Mouse (Mus musculus): ENCODE data around the gene Stoml1. TPM values are rescaled to one million over a fixed set of nuclear protein-coding genes. Genes with fewer than 3 reads are reported as not detected.

The Stoml1 gene
- polyA plus RNA-seq, 1 experiment from 2014 or later, result 6.7 TPM

- H3K36me3 ChIP-seq (replicated peaks; ENCODE audit: insufficient read depth, low read length), result no peaks in the 10 kb centered on the region
- peaks cover 18% of the 10 kb centered on the region for H3K4me1 ChIP-seq (ENCODE audit: insufficient read depth)
- H3K4me2 ChIP-seq (ENCODE audit: low read depth, low read length), result no peak overlapping the region
- no peak overlapping the region for H3K4me3 ChIP-seq (ENCODE audit: low read depth, low read length)
- H3K9ac ChIP-seq (replicated peaks), result no peak overlapping the region
- H3K27ac ChIP-seq (ENCODE audit: low read depth), result no peak overlapping the region
- no peaks in the 10 kb centered on the region for H3K9me3 ChIP-seq (ENCODE audit: low read length)
- DNase-seq, result no peak
- no peak for ATAC-seq
- H3K27me3 ChIP-seq (ENCODE audit: insufficient read depth, low read length), result no peaks in the 10 kb centered on the region
- 59% methylated on average over 4 of the region's 4 CpGs for WGBS (ENCODE audit: insufficient replicate concordance)
- TF ChIP-seq EP300 (IDR thresholded peaks at IDR 0.05; ENCODE audit: low read depth), result no peak
- no peak for TF ChIP-seq CTCF (IDR thresholded peaks at IDR 0.05; ENCODE audit: low read depth)
These were observed 26.1 kb downstream of the Stoml1 start for GRCm38 (mm10) chr9:58278821-58279723.

GRCm38 (mm10) chr9:58279780-58280179 lies 26.8 kb downstream of the Stoml1 start:
- Histone ChIP-seq H3K27me3 (ENCODE audit: insufficient read depth, low read length) (no peaks in the 10 kb centered on the region), H3K4me3 (ENCODE audit: low read depth, low read length) (no peak overlapping the region), H3K36me3 (replicated peaks; ENCODE audit: insufficient read depth, low read length) (no peaks in the 10 kb centered on the region), H3K4me1 (ENCODE audit: insufficient read depth) (peaks cover 12% of the 10 kb centered on the region), H3K27ac (ENCODE audit: low read depth) (no peak overlapping the region), H3K9me3 (ENCODE audit: low read length) (no peaks in the 10 kb centered on the region), H3K4me2 (ENCODE audit: low read depth, low read length) (no peak overlapping the region), H3K9ac (replicated peaks) (no peak overlapping the region)
- WGBS (ENCODE audit: insufficient replicate concordance), result 73% methylated on average over 5 of the region's 5 CpGs
- DNase-seq (no peak), ATAC-seq (no peak)
- TF ChIP-seq EP300 (IDR thresholded peaks at IDR 0.05; ENCODE audit: low read depth) (no peak), CTCF (IDR thresholded peaks at IDR 0.05; ENCODE audit: low read depth) (no peak)

- H3K9ac ChIP-seq (replicated peaks), result no peak overlapping the region
- H3K4me2 ChIP-seq (ENCODE audit: low read depth, low read length), result no peak overlapping the region
- no peaks in the 10 kb centered on the region for H3K36me3 ChIP-seq (replicated peaks; ENCODE audit: insufficient read depth, low read length)
- no peaks in the 10 kb centered on the region for H3K9me3 ChIP-seq (ENCODE audit: low read length)
- whole genome bisulfite sequencing (ENCODE audit: insufficient replicate concordance), result 33% methylated on average over 9 of the region's 9 CpGs
- TF ChIP-seq CTCF (IDR thresholded peaks at IDR 0.05; ENCODE audit: low read depth) (peak; percentile 91), EP300 (IDR thresholded peaks at IDR 0.05; ENCODE audit: low read depth) (no peak)
- no peak overlapping the region for H3K4me3 ChIP-seq (ENCODE audit: low read depth, low read length)
- no peaks in the 10 kb centered on the region for H3K27me3 ChIP-seq (ENCODE audit: insufficient read depth, low read length)
- H3K27ac ChIP-seq (ENCODE audit: low read depth), result no peak overlapping the region
- peak; percentile 71 for DNase-seq
- peak; percentile 66 for ATAC-seq
- H3K4me1 ChIP-seq (ENCODE audit: insufficient read depth), result peaks cover 8% of the 10 kb centered on the region
These were observed 27.5 kb downstream of the Stoml1 start for GRCm38 (mm10) chr9:58280259-58281109.

GRCm38 (mm10) chr9:58281597-58281996 lies 28.6 kb downstream of the Stoml1 start:
- Histone ChIP-seq H3K36me3 (replicated peaks; ENCODE audit: insufficient read depth, low read length) (no peaks in the 10 kb centered on the region), H3K9me3 (ENCODE audit: low read length) (no peaks in the 10 kb centered on the region), H3K4me2 (ENCODE audit: low read depth, low read length) (no peak overlapping the region), H3K4me1 (ENCODE audit: insufficient read depth) (no peaks in the 10 kb centered on the region), H3K4me3 (ENCODE audit: low read depth, low read length) (no peak overlapping the region), H3K27ac (ENCODE audit: low read depth) (no peak overlapping the region), H3K9ac (replicated peaks) (no peak overlapping the region), H3K27me3 (ENCODE audit: insufficient read depth, low read length) (no peaks in the 10 kb centered on the region)
- DNase-seq (peak; percentile 64), ATAC-seq (no peak)
- 35% methylated on average over 3 of the region's 3 CpGs for WGBS (ENCODE audit: insufficient replicate concordance)
- TF ChIP-seq EP300 (IDR thresholded peaks at IDR 0.05; ENCODE audit: low read depth), result no peak
- TF ChIP-seq CTCF (IDR thresholded peaks at IDR 0.05; ENCODE audit: low read depth), result peak; percentile 79

- Histone ChIP-seq H3K9me3 (ENCODE audit: low read length) (no peaks in the 10 kb centered on the region), H3K36me3 (replicated peaks; ENCODE audit: insufficient read depth, low read length) (no peaks in the 10 kb centered on the region), H3K9ac (replicated peaks) (no peak overlapping the region), H3K4me1 (ENCODE audit: insufficient read depth) (no peaks in the 10 kb centered on the region), H3K27me3 (ENCODE audit: insufficient read depth, low read length) (no peaks in the 10 kb centered on the region), H3K4me3 (ENCODE audit: low read depth, low read length) (no peak overlapping the region), H3K4me2 (ENCODE audit: low read depth, low read length) (no peak overlapping the region), H3K27ac (ENCODE audit: low read depth) (no peak overlapping the region)
- no peak for ATAC-seq
- no peak for DNase-seq
- WGBS (ENCODE audit: insufficient replicate concordance), result 70% methylated on average over 7 of the region's 7 CpGs
- TF ChIP-seq EP300 (IDR thresholded peaks at IDR 0.05; ENCODE audit: low read depth) (no peak), CTCF (IDR thresholded peaks at IDR 0.05; ENCODE audit: low read depth) (no peak)
These were observed 30.5 kb downstream of the Stoml1 start for GRCm38 (mm10) chr9:58283431-58283830.

- 64% methylated on average over 1 of the region's 1 CpGs for WGBS (ENCODE audit: insufficient replicate concordance)
- Histone ChIP-seq H3K4me3 (ENCODE audit: low read depth, low read length) (no peak overlapping the region), H3K9ac (replicated peaks) (no peak overlapping the region)
These were observed 36.1 kb downstream of the Stoml1 start for GRCm38 (mm10) chr9:58289090-58289489.

More at GRCm38 (mm10) chr9:58289090-58289489, 36.1 kb downstream of the Stoml1 start:
- H3K27me3 ChIP-seq (ENCODE audit: insufficient read depth, low read length), result no peaks in the 10 kb centered on the region
- no peaks in the 10 kb centered on the region for H3K4me1 ChIP-seq (ENCODE audit: insufficient read depth)
- ATAC-seq, result no peak
- TF ChIP-seq CTCF (IDR thresholded peaks at IDR 0.05; ENCODE audit: low read depth), result no peak
- TF ChIP-seq EP300 (IDR thresholded peaks at IDR 0.05; ENCODE audit: low read depth), result no peak
- DNase-seq, result no peak
- no peak overlapping the region for H3K27ac ChIP-seq (ENCODE audit: low read depth)
- no peaks in the 10 kb centered on the region for H3K9me3 ChIP-seq (ENCODE audit: low read length)
- no peaks in the 10 kb centered on the region for H3K36me3 ChIP-seq (replicated peaks; ENCODE audit: insufficient read depth, low read length)
- no peak overlapping the region for H3K4me2 ChIP-seq (ENCODE audit: low read depth, low read length)

Measured in liver, postnatal 0 days (tissue).